ENCODE assay signal across 19 mouse cellular contexts in genomic region chr2:26635489-26636324, GRCm38 (mm10). TPM values are rescaled to one million over a fixed set of nuclear protein-coding genes. Genes with fewer than 3 reads are reported as not detected.
DNase-seq lines count a peak whose midpoint lies in the region; ATAC-seq and TF ChIP-seq lines count a peak whose summit lies in the region.
"Had no signal": no experiment of that assay in that cellular context is flagged by ENCODE, and none has a peak within 500 bp of the region (broad histone marks: within the 10 kb centered on the region; RNA-seq: fewer than 3 reads in every experiment).

No protein-coding gene starts in this region.

- H3K27ac ChIP-seq in lung, embryonic 14.5 days (ENCODE audit: low read depth): peak overlapping the region; percentile 18; the same call in 1 of the 2 replicates
- 0 out of 2 replicates have a peak overlapping the region, but pooled peaks have one; percentile 3 for H3K27ac ChIP-seq in brown adipose tissue, adult 24 weeks (replicated peaks; ENCODE audit: low read depth, low read length)
- no peak overlapping the region for H3K27ac ChIP-seq in liver, embryonic 14.5 days
- H3K27ac ChIP-seq: hindbrain, embryonic 10.5 days had no signal

- H3K4me1 ChIP-seq in lung, embryonic 14.5 days (ENCODE audit: insufficient read depth): peaks cover 10% of the 10 kb centered on the region
- peaks cover 10% of the 10 kb centered on the region for H3K4me1 ChIP-seq in brown adipose tissue, adult 24 weeks (ENCODE audit: control insufficient read depth, insufficient read depth, insufficient read length, low read length)
- peaks cover 7 to 20% of the 10 kb centered on the region in 2 experiments for H3K4me1 ChIP-seq in liver, embryonic 14.5 days (replicated peaks; ENCODE audit: control insufficient read depth in 2 of 2, insufficient read depth in 2 of 2, low read length in 1 of 2)

- TF ChIP-seq EP300 in liver, embryonic 14.5 days (IDR thresholded peaks at IDR 0.05; ENCODE audit: low read depth): no peak

- no peaks in the 10 kb centered on the region for H3K9me3 ChIP-seq in lung, embryonic 14.5 days (ENCODE audit: low read depth, low read length)
- H3K9me3 ChIP-seq in liver, embryonic 14.5 days (ENCODE audit: control insufficient read depth, low read length): no peaks in the 10 kb centered on the region
- H3K9me3 ChIP-seq: hindbrain, embryonic 10.5 days; kidney, embryonic 15.5 days had no signal

- peak; percentile 18 to 26 for DNase-seq in cerebellum, postnatal 25 days
- peak; percentile 35 for DNase-seq in lung, embryonic 14.5 days
- DNase-seq in lung, adult 18-20 months: no peak
- DNase-seq in liver, embryonic 14.5 days (ENCODE audit: low read depth in 3 of 3, low spot score in 3 of 3): no peak
- no peak for DNase-seq in right cerebral cortex, postnatal 25 days
- no peak for DNase-seq in adrenal gland, adult 8-10 months
- DNase-seq: heart, adult 18-20 months; lung, postnatal 4 days had no signal

- no peak for ATAC-seq in cerebellum, adult (ENCODE audit: insufficient number of reproducible peaks, low FRiP score, low TSS enrichment)
- no peak for ATAC-seq in lung, embryonic 14.5 days (ENCODE audit: insufficient read depth)
- ATAC-seq in liver, embryonic 14.5 days (ENCODE audit: insufficient read depth): peak; percentile 6; the same call in 1 of the 2 replicates

- no peak overlapping the region for H3K4me2 ChIP-seq in lung, embryonic 14.5 days
- no peak overlapping the region for H3K4me2 ChIP-seq in liver, embryonic 14.5 days (ENCODE audit: low read depth)
- H3K4me2 ChIP-seq: kidney, embryonic 15.5 days had no signal

- no peak for TF ChIP-seq CTCF in lung, embryonic 14.5 days (IDR thresholded peaks at IDR 0.05; ENCODE audit: low read depth)
- no peak for TF ChIP-seq CTCF in liver, embryonic 14.5 days (IDR thresholded peaks at IDR 0.05; ENCODE audit: low read depth)

- no peak overlapping the region for H3K4me3 ChIP-seq in lung, embryonic 14.5 days (ENCODE audit: low read depth, low read length)
- no peak overlapping the region for H3K4me3 ChIP-seq in brown adipose tissue, adult 24 weeks (ENCODE audit: insufficient read depth, low read depth, low read length)
- no peak overlapping the region for H3K4me3 ChIP-seq in liver, embryonic 14.5 days (ENCODE audit: insufficient read depth in 1 of 2, low read depth in 2 of 2, low read length in 2 of 2)
- H3K4me3 ChIP-seq: hindbrain, embryonic 10.5 days; kidney, embryonic 15.5 days had no signal

- no peak overlapping the region for H3K9ac ChIP-seq in lung, embryonic 14.5 days
- no peak overlapping the region for H3K9ac ChIP-seq in liver, embryonic 14.5 days (replicated peaks)
- H3K9ac ChIP-seq: kidney, embryonic 15.5 days had no signal

- H3K36me3 ChIP-seq in lung, embryonic 14.5 days (ENCODE audit: insufficient read depth): peaks cover 50% of the 10 kb centered on the region
- peaks cover 22% of the 10 kb centered on the region for H3K36me3 ChIP-seq in liver, embryonic 14.5 days (replicated peaks; ENCODE audit: control insufficient read depth, insufficient read depth, low read depth)

- H3K27me3 ChIP-seq in lung, embryonic 14.5 days (ENCODE audit: insufficient read depth, low read length): no peaks in the 10 kb centered on the region
- no peaks in the 10 kb centered on the region for H3K27me3 ChIP-seq in liver, embryonic 14.5 days (ENCODE audit: control insufficient read depth, insufficient read depth, low read length)
- H3K27me3 ChIP-seq: kidney, embryonic 15.5 days had no signal

- 68% methylated on average over 21 of the region's 21 CpGs for WGBS in lung, embryonic 14.5 days
- WGBS in liver, embryonic 14.5 days (ENCODE audit: insufficient replicate concordance): 57% methylated on average over 21 of the region's 21 CpGs

RNA-seq across cellular contexts. Expression of gene Fam69b, which starts 7.5 kb away (rescaled TPM):
- polyA plus RNA-seq in lung, embryonic 14.5 days (2014; fragmentation: Nextera tagmentation; extraction: Ambion mirVana): 28.3 and 30.0 TPM in 2 replicates
- 24.4 and 49.4 TPM in 2 replicates for polyA plus RNA-seq in brown adipose tissue, adult 24 weeks (2012; ENCODE audit: insufficient read depth, insufficient read length, missing spikeins)
- polyA plus RNA-seq in liver, embryonic 14.5 days (2012; rRNA removed): 0.78 and 0.94 TPM in 2 replicates
- 0.70 and 0.78 TPM in 2 replicates for polyA plus RNA-seq in liver, embryonic 14.5 days (2014; fragmentation: Nextera tagmentation; extraction: Ambion mirVana)
- total RNA-seq in adrenal gland, adult 8-10 months (2022): 10 to 100 TPM in 2 of 4 experiments, 1 to 10 TPM in 2; 9.1 to 11.9 (median 10.4) TPM

RNA-seq across cellular contexts. Expression of gene Agpat2, which starts 31.5 kb away (rescaled TPM):
- 30.2 and 32.9 TPM in 2 replicates for polyA plus RNA-seq in lung, embryonic 14.5 days (2014; fragmentation: Nextera tagmentation; extraction: Ambion mirVana)
- polyA plus RNA-seq in brown adipose tissue, adult 24 weeks (2012; ENCODE audit: insufficient read depth, insufficient read length, missing spikeins): 2,029 and 2,407 TPM in 2 replicates
- polyA plus RNA-seq in liver, embryonic 14.5 days (2012; rRNA removed): 27.2 and 29.8 TPM in 2 replicates
- 31.4 and 32.8 TPM in 2 replicates for polyA plus RNA-seq in liver, embryonic 14.5 days (2014; fragmentation: Nextera tagmentation; extraction: Ambion mirVana)
- 100 to 1,000 TPM in 3 of 4 experiments, 10 to 100 TPM in 1; 86.0 to 354 (median 247) TPM for total RNA-seq in adrenal gland, adult 8-10 months (2022)

RNA-seq across cellular contexts. Expression of gene Lcn4, which starts 35.4 kb away (rescaled TPM):
- not detected in 2 replicates for polyA plus RNA-seq in lung, embryonic 14.5 days (2014; fragmentation: Nextera tagmentation; extraction: Ambion mirVana)
- polyA plus RNA-seq in brown adipose tissue, adult 24 weeks (2012; ENCODE audit: insufficient read depth, insufficient read length, missing spikeins): not detected in 2 replicates
- not detected in 2 replicates for polyA plus RNA-seq in liver, embryonic 14.5 days (2012; rRNA removed)
- polyA plus RNA-seq in liver, embryonic 14.5 days (2014; fragmentation: Nextera tagmentation; extraction: Ambion mirVana): not detected in 2 replicates
- total RNA-seq in adrenal gland, adult 8-10 months (2022): not detected
- total RNA-seq: adrenal gland, postnatal 4 days; heart, adult 18-20 months; layer of hippocampus, postnatal 10 days had no signal
- polyA plus RNA-seq: C2C12; cerebellum, adult 2 months; hindbrain, embryonic 10.5 days; kidney, embryonic 15.5 days; limb, embryonic 14.5 days; small intestine, adult 2 months; testis, adult 2 months had no signal

RNA-seq across cellular contexts. Expression of gene Gm20532, which starts 49.3 kb away (rescaled TPM):
- polyA plus RNA-seq in lung, embryonic 14.5 days (2014; fragmentation: Nextera tagmentation; extraction: Ambion mirVana): not detected in 2 replicates
- not detected in 2 replicates for polyA plus RNA-seq in brown adipose tissue, adult 24 weeks (2012; ENCODE audit: insufficient read depth, insufficient read length, missing spikeins)
- polyA plus RNA-seq in liver, embryonic 14.5 days (2012; rRNA removed): not detected in 2 replicates
- not detected in 2 replicates for polyA plus RNA-seq in liver, embryonic 14.5 days (2014; fragmentation: Nextera tagmentation; extraction: Ambion mirVana)
- not detected for total RNA-seq in adrenal gland, adult 8-10 months (2022)
- total RNA-seq: adrenal gland, postnatal 4 days; heart, adult 18-20 months; layer of hippocampus, postnatal 10 days had no signal
- polyA plus RNA-seq: C2C12; cerebellum, adult 2 months; hindbrain, embryonic 10.5 days; kidney, embryonic 15.5 days; limb, embryonic 14.5 days; small intestine, adult 2 months; testis, adult 2 months had no signal

RNA-seq across cellular contexts. Expression of gene Egfl7, which starts 55.9 kb away (rescaled TPM):
- 269 and 311 TPM in 2 replicates for polyA plus RNA-seq in lung, embryonic 14.5 days (2014; fragmentation: Nextera tagmentation; extraction: Ambion mirVana)
- 75.5 and 80.4 TPM in 2 replicates for polyA plus RNA-seq in brown adipose tissue, adult 24 weeks (2012; ENCODE audit: insufficient read depth, insufficient read length, missing spikeins)
- 61.7 and 68.0 TPM in 2 replicates for polyA plus RNA-seq in liver, embryonic 14.5 days (2012; rRNA removed)
- 46.8 and 47.6 TPM in 2 replicates for polyA plus RNA-seq in liver, embryonic 14.5 days (2014; fragmentation: Nextera tagmentation; extraction: Ambion mirVana)
- total RNA-seq in adrenal gland, adult 8-10 months (2022): 100 to 1,000 TPM; 105 to 245 (median 172) TPM

Comparison
In these comparisons a context has a peak if more than half of its experiments do, and no peak if none do; other contexts are left out.
1. DNase-seq: peak in cerebellum, postnatal 25 days (2 of 2) and lung, embryonic 14.5 days (single experiment); none in lung, adult 18-20 months (0 of 2), liver, embryonic 14.5 days (0 of 3), right cerebral cortex, postnatal 25 days (single experiment) and adrenal gland, adult 8-10 months (single experiment).
2. RNA of gene Fam69b, which starts 7.5 kb away (polyA plus RNA-seq): 28.3 to 30.0 TPM in lung, embryonic 14.5 days and 24.4 to 49.4 TPM in brown adipose tissue, adult 24 weeks; 0.70 to 0.94 TPM in liver, embryonic 14.5 days; every median in the first group is over 10 times any median in the second.
3. RNA of gene Agpat2, which starts 31.5 kb away (polyA plus RNA-seq): 2,029 to 2,407 TPM in brown adipose tissue, adult 24 weeks; 30.2 to 32.9 TPM in lung, embryonic 14.5 days and 27.2 to 32.8 TPM in liver, embryonic 14.5 days; every median in the first group is over 10 times any median in the second.